Mouse (Mus musculus): ENCODE measurements around the gene Whrn.

Gene Whrn

GRCm38 (mm10) chr4:63404205-63404604, 91.6 kb downstream of the Whrn start:
- peak; percentile 74 for DNase-seq

DNA sequence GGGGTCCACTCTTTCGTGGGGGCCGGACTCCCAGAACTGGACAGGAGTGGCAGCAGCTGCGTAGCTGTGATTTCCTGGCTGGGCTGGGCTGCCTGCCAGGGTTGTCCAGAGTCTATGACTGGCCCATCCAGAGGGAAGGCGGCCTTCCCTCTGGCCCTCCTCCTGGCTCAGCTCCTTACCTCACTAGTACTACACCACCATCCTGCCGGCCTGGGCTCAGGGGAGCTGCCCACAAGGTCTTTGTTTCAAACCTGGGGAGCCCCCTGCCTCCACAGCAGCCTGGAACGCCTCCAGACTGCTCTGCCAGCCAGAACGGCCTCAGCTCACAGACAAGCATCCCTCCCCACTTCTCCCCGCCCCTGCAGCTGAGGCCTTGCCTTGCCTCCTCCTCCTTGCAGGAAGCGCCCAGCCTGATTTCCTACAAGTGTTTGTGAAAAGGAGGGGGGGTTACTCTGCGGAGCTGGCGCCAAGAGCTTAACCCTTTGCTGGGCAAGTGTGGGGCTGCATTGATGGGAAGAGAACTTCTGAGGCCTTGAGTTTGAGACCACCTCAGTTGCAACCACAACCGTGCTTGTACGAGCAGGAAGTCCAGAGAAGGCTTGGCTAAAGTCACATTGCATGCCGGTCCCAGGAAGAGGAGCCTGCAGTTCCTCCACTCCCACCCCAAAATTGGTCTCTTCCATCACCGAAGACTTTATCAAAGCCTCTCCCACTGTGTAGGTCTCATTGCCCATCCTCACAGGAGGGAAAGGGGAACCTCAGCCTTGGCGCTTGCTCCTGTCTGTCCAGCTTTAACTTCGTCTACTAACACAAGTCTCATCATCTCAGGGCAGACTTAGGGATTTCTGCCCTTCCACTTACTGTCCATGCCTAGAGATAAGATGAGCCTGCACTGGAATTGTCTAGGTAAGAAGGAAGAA, 92.5 kb downstream of the Whrn start, which contains the start of gene Akna:
Gene Akna, minus strand, starts transcription at position 315 of the 920 bp plus-strand sequence.
- DNase-seq: peak; percentile 87

DNA sequence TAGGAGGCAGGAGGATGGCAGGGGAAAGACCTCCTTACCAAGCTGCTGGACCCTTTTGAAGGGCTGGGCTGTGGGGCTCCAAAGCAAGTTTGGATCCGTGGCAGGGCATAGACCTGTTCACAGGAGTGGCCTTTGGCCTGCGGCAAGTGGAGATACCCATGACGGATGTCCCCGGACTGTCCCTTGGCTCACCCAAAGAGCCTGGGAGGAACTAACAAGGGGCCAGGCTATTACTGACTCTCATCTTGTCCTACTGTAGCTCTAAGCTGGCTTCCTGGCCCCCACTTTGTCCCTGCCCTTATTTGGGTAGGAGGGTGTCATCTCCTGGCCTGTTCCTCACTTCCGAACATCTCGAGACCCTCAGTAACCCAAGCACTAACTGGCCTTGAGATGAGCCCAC, 93.2 kb downstream of the Whrn start:
- DNase-seq: no peak

- no peak for DNase-seq
These were observed 93.7 kb downstream of the Whrn start for GRCm38 (mm10) chr4:63402056-63402455.

- DNase-seq: peak; percentile 25
These were observed 94.2 kb downstream of the Whrn start for GRCm38 (mm10) chr4:63401620-63402019.

DNA sequence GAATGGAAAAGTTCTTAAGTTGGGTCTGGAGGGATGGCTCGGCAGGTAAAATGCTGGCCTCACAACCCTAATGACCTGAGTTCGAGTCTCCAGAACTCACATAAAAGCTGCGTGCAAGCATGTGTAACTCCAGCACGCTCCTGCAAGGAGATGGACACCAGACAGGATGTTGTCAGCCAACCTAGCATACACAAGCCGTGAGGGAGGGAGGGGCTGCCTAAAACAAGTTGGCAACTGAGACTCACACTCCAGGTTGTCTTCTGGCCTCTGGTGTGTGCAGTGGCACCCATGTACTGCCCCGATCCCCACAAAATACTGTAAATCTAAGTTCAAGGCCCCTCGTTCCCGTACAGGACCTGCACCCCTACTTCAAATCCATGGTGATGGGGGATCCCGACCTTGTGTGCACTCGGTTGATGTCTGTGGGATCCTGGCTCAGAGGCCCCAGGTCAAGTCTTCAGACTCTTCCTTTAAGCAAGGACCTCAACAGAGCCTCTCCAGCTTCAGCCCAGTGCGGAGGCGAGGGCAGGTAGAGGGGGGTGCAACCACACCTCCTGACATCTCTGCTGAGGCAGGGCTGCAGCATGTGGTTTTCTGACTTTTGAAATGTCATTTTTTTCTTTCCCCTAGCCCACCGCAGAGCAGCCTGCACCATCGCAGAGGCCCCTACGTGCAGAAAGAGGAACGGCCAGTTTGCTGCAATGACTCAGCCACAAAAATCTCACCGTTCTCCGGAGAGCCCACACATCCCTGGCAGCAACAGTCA, 95.1 kb downstream of the Whrn start:
- peak; percentile 64 for DNase-seq

- no peak for DNase-seq
These were observed 96.0 kb downstream of the Whrn start for GRCm38 (mm10) chr4:63399691-63400270.

DNA sequence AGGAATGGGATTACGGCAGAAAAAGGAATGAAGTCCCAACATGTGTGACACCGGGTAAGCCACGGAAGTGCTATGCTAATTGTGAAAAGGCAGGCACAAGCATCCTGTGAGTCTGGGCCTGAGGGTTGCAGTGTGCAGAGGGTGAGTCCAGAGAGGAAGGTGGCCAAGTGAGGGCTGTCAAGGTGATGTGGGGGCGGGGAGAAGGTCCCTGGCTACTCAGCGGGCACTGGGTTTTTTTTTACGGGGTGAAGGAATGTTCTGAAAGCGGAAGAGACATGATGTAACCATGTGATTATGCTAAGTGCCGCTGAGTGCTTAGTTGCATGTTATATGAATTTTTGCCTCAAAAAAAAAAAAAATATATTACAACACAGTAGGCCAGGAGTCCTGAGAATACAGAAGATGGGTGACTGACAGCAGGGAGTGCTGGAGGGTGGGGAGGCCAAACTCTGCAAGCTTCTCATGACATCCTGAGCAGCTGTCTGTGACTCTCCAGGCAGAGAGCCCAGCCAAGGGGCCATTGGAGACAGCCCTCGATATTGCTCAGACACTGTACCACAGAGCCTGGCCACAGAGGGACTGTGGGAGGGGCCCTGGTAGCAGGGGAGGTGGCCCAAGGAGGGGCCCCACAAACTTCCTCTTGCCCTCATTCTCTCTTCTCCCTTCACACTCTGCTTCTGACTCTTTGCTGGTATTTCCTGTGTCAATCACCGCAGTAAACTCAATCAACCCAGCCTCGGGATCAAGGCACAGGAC, 96.8 kb downstream of the Whrn start:
- peak; percentile 60 for DNase-seq

- DNase-seq: no peak
These were observed 97.7 kb downstream of the Whrn start for GRCm38 (mm10) chr4:63397981-63398537.

DNA sequence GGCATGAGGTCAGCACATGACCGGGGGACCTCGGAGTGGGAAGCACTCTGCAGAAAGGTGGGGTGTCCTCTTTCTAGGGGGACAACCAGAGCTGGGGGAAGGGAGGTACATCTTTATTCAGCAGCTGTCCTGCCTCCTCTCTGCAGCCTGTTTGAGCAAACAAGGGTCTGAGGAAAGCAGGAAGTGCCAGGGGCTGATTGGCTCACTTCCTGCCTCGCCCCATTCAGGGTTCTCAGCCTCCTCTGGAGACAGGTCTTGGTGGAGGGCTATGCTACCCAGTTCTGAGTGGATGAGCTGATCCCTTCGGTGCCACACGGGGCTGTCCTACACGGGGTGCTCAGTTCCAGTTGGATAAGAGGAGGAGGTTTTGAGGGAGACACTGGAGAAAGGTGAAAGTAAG, 104.5 kb downstream of the Whrn start:
- DNase-seq: peak; percentile 67

GRCm38 (mm10) chr4:63389887-63390528, 105.8 kb downstream of the Whrn start:
- DNase-seq: no peak

DNA sequence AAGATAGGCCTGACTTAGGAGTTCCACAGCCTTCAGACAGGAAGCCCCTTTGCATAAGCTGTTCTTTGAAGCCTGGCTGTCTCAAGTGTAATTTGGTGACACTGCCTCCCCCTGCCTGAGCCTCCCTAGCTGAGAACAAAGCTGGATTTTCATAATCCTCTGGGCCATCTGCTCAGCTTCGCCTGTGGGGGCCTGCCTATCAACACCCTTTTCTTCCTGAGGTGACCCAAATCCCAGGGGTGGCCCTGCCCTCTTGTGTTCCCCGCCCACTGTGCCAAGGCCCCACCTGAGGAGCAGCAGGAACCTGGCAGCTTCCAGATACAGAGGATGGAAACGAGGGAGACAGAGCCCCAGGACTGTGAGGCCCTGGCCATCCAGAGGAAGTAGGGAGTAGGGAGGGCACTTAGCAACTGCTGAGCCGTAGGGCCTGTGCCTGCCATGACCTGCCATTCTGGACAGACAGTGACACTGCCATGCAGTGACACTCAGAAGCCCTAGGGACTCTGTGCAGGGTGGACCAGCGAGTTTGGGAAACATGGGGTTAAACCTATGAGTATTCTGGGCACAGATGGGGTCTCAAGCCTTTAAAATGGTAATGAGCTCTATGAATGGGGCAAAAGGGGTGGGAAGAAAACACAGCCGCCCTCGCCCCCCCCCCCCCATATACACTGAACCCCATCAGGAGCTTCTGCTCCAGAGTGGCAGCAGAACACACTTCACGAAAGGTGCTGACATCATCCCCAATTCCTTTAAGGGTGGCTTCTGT, 106.5 kb downstream of the Whrn start:
- peak; percentile 65 for DNase-seq

DNA sequence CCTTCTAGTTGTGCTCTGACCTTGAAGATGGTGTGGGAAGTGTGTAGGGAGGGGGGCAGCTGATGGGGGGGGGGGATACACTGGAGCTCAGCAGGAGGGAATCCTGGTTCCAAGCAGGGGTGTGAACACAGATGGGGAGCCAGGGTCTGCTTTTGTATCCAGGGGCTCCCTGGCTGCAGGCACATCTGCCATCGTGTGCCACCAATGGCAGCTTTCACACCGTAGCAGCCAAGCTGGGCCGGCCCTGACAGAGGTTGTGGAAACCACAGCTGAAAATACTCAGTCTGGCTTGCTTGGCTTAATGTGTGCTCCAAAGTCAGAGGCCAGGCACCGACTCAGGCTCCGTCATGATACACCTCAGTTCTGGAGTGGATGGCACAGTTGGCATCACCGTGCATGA, 107.8 kb downstream of the Whrn start:
- DNase-seq: no peak

DNA sequence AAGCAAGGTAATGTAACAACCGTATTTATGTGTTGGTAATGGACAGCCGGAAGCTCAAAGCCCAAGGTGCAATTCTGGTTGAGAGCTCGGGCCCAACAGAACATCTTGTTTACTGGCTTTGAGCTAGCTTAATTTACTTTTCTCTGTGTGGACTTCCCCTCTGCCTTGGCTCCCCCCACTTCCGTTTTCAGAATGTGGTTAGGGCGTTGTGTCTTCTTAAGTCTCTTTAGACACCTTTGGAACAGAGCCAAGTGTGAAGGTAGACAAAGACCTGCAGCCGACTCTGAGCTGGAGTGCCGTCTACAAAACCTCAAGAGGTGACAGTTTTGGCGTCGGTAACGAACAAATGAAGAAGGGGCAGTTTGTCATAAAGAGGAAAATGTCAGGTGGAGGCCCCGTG, 110.0 kb downstream of the Whrn start:
- DNase-seq: peak; percentile 83

- DNase-seq: no peak
These were observed 110.5 kb downstream of the Whrn start for GRCm38 (mm10) chr4:63385253-63385652.

- no peak for DNase-seq
These were observed 111.5 kb downstream of the Whrn start for GRCm38 (mm10) chr4:63384262-63384661.

DNA sequence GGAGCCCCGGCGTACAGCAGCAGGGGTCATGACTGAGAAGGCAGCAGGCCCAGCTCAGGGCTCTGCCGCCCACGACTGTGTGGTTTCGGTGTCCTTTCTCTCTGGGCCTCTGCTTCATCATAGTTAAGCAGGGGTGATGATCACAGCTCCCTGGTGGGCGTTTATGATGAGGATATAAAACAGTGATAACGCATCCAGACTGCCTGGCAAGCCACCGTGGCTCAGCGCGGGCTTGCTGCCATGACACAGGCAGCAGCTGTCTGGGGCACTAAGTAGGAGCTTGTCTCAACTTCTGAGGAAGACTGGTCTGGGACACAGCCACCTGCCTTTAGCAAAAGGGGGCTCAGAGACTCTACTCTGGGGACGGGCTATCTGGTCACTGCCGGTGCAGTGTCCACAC, 112.3 kb downstream of the Whrn start:
- no peak for DNase-seq

DNA sequence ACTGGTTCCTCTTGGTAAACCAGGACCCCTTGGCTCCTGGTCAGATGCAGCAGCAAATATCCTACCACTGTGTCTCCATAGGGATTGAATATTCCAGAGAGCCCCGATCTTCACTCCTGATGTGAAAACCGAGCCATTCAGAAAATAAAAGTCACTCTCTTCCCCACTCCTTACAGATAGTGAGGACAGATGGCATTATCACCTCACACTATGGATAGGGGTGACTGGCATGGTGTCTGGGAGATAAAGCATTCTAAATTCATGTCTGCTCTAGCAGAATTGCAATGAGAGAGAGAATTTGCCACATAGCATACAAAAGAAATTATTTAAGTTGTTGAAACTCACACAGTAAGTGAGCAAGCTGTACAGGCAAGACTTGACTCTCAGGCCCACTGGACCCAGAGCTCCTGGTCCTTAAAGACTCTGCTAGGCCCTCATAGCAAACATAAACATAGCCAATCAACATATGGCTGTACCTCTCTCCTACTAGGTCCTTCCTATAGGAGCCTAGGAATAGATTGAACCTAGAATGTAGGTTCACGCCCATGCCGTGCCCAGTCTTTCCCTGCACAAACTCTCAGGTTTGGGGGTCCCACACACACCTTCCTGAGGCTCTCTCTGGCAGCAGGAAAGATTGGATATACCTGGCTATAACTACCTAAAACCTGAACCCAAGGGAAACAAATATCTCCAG, 113.0 kb downstream of the Whrn start:
- no peak for DNase-seq

DNA sequence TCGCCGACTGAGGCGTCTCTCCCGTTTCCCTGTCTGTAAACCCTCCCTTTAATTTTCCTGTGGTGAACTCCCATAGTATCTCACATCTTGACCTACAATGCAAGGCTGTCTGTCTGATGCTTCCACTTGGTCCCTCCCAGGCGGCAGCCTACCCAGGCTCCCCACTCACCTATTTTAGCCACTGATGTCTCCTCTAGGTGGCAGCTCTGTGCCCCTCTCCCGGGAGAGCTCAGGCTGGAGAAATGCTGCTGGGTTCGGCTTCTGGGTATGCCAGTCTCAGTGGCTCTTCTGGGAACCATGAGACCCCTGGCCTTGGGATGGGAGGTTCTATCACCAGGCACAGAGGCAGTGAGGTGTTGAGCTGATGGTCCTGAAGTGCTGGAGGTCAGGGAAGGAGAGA, 118.3 kb downstream of the Whrn start:
- DNase-seq: peak; percentile 40

DNA sequence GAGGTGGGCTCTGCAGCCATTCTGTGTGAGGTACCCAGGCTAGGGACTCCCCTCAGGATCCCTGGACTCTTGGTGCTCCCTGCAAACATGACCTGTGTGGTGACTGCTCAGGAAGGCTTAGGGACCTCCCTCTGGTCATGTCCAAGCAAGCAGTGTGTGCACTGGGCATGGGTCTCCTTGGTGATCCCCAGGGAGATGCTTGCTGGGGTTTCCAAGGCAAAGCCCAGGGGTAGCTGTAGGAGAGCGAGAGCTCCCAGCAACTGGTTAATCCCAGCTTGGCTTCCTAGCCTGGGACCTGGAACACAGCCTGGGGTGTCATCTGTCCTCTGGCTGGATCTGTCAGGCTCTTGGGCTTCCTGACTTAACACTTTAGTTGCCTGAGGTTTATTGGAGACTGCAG, 120.4 kb downstream of the Whrn start:
- no peak for DNase-seq

- DNase-seq: no peak
These were observed 121.5 kb downstream of the Whrn start for GRCm38 (mm10) chr4:63374331-63374730.

Data from thymus, postnatal 25 days (tissue).